Mouse (Mus musculus) T-cell, adult 2 months (primary cell): ENCODE results near the gene Adamts12.

Experiments used
- DNase-seq: peaks from one replicate; pipeline ENCODE4 v3.0.0; 2022; ENCODE audit warnings: low spot score

Adamts12 gene

DNA sequence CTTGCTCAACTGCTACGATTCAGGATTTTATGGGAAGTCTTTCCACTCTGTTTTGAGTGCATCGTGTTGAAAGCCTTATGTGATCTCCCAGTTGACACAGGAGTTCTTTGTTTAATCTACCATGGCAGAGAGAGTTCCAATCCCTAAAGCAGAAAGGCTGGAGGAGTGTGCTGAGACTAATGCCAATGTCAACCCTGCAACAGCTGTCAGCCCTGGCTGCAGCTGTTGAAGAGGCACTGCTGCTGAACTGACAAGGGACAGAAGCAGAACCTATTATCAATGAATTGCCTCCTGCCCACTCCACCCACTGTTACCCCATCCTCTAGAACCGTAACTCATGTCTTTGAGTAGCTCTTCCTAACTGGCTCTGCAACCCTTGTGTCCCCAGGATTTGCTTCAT, 101.3 kb downstream of the Adamts12 start:
- no peak for DNase-seq

DNA sequence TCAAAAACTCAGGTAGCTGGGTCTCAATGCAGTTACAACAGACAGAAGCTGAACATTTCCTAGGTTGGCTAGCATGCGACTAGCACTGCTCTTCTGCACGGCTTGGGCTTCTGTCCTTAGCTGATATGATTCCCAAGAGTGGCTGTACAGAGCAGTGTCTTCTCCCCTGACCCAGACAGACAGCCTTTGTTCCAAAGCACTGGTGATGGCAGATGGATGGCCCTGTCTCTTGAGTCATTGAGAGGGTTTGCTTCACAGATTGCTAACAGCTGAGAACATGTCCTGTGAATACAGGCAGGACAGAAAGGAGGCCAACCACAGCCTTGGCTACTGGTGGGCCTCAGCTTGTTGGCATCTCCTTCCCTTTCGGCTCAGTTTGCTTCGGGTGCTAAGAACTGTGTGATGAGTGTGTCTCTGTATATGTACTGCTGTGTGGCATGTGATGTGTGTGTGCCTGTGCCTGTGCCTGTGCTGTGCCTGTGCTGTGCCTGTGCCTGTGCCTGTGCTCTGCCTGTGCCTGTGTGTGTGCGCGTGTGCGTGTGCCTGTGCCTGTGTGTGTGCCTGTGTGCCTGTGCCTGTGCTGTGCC, 109.4 kb downstream of the Adamts12 start:
- DNase-seq, result no peak

DNA sequence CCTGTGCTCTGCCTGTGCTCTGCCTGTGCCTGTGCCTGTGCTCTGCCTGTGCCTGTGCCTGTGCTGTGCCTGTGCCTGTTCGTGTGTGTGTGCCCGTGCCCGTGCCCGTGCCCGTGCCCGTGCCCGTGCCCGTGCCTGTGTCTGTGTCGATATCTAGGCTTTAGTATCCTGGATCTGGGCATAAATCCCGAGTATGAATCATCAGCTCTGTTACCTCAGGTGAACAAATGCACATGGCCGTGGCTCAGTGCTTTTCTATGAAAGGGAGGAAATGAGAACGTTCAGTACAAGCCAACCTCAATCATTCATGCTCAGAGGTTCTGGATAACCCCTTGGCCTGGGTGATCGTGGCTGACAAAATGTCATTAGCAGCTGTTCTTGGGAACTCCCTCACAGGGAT, 110.3 kb downstream of the Adamts12 start:
- no peak for DNase-seq

DNA sequence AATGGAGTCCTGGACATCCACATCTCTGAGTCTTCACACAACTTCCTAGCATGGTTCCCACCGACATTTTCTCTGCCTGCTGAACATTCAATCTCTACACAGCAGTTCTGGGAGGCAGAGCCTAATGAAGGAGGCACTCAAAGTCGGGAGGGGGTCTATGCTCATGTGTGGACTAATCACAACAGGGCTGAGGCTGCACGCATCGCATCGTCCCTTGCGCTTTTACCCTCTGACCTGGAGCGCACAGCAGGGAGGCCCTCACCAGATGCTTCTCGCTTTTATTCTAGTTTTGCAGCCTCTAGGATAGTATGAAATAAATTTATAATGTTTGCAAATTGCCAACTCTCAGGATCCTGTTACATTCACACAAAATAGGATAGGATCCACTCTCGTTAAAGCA, 112.9 kb downstream of the Adamts12 start:
- DNase-seq, result no peak

DNA sequence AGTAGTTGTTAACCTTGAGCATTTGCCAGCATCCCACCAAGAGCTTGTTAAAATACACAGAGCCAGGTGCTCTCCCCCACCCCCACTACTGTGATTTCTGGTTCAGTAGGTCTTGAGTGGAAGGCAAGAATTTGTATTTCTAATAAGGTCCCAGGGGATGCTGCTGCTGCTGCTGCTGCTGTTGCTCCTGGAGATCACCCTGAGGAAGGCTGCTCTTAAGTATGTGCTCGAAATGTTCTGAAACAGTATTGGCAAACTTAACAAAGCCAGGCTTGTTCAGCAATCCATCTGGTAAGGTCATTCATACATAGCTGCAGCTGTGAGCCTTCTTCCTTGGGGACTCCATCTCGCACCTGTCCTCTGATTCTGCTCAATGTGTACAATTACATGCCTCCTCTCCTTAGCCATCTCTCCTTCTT, 115.2 kb downstream of the Adamts12 start:
- no peak for DNase-seq

DNA sequence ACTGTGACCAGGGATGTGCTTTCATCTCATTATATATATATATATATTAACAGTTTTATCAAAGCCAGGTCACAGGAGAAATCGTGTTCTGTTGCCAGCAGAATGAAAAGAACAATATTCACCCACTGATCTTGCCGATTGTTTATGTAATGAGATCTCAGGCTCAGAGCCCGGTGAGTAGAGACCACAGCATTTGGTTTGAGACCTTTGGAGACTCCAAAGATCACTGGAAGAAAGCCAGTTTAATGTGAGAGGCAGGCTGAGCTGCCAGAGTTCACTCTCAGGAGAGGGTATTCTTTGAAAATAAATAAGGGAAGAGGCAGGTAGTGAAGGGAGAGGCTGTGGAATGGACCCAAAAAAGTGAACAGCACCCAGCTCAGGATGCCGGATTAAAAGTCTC, 122.1 kb downstream of the Adamts12 start:
- no peak for DNase-seq

DNA sequence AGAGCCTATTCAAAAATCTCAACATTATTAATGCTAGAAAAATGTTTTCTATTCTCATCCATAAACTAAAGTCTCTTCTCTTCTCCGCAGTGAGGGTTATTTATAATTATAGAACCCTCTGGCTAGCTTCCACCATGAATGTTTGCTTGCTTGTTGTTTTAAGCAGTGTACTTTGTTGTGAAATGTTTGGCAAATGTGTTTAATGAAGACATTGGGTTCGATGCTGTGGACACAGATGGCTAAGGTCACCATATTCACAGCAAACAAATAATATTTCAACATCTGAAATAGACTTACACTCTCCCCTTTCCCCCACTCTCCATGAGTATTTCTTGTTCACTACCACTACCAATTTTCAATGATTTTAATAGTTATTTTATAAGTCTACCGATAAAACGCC, 125.9 kb downstream of the Adamts12 start:
- no peak for DNase-seq

DNA sequence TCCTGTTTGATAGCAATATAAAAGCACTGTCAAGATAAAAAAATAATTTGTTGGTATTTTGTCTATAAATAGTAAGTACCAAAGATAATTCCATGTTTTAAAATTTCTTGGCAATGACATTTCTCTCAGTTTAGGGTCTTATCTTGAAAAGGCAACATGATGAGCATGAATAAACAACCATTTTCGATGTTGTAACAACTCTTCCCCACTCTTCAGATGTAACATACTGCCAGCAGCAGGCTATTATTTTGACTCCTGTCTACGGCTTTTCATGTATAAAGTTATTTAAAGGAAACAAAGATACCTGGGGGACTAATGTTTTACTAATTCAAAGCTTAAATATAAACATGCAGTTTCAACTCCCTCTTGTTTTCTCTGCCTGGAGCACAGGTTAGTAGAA, 128.2 kb downstream of the Adamts12 start:
- no peak for DNase-seq

DNA sequence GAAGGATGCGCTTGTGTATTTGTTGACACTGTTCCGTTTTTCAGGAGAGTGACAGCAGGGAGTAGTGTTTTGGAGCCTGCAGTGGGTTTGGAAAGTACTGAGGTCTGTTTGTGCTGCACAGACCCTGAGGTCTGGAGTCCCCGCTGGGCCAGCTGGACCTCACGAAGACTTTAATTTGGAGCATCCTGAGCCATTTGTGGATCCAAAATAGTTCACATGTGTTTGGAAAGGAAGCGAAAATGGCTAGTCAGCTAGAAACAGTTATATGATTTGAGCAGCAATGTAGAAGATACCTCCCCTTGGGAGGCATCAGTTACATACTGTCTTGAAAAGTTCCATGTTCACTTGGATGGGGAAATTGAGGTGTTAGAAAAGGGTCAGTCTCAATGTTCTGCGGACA, 132.5 kb downstream of the Adamts12 start:
- no peak for DNase-seq

DNA sequence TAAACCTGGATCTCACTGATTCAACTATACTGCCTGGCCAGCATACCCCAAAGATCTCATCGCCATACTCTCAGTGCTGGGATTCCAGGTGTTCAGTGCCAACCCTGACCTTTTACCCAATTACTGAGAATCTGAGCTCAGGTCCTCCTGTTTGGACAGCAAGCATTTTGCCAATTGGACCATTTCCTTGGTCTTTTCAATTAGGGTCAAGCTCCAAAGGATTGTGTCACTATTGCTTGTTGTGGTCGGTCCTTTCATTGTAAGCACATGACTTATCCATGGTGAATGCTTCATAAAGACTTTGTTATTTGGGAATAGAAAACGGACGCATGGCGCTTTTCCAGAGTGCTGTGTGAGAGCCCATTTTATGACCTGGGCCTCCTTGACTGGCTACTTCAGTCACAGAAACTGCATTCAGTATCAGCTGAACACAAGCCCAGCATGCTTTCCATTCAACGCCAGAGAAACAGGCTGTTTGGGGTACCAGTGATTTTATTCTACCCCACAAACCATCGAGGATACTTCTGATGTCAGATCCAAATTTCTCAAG, 133.7 kb downstream of the Adamts12 start:
- DNase-seq, result no peak

DNA sequence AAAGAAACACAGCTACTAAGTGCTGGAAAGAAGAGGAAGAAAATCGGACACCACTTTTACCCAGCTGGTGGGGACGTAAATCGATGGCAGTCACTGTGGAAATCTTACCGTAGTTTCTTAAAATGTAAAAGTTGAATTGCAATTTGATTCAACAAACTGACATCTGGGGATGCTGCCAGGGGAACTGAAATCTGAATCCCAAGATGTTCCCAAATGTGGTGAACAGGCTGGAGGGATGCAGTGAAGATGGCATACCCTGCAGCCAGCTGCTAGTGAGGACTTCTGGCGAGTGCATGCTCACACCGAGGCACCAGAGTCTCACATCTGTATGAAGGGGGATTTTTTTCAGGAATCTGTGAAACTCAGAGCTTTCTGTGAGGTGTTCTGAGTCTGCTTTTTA, 138.5 kb downstream of the Adamts12 start:
- no peak for DNase-seq

DNA sequence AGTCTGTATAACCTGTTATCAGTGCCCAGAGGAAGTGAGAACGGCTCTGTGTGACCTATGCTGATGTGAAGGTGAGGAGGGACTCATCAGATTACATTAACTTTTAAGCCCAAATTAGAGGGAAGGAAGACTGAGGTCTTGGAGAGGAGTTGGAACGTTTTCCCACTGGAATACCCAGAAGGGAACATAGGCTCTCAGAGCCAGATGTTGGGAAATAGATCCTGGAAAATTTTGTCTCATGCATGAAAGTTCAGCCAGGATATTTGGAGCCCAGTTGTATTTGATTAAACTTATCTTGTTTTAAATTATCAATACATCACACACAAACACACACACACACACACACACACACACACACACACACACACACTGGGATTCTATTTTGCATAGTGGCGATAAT, 140.3 kb downstream of the Adamts12 start:
- no peak for DNase-seq

DNA sequence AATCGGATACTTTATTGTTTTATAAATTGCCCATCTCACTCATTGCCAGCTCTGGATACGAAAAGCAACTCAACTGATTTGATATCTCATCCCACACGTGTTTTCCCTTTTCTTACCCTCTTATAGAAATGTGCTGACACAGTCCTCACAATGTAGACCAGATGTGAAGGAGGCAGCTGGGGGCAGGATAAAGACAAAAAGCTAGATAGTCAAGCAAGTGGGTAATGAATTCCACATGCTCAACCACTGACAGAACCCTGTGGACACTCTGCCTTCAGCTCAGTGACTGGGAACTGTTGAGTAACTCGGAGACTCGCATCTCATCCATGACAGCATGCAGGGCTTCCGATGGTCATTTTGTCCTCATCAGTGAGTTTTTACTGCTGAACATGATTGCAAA, 146.4 kb downstream of the Adamts12 start:
- no peak for DNase-seq

DNA sequence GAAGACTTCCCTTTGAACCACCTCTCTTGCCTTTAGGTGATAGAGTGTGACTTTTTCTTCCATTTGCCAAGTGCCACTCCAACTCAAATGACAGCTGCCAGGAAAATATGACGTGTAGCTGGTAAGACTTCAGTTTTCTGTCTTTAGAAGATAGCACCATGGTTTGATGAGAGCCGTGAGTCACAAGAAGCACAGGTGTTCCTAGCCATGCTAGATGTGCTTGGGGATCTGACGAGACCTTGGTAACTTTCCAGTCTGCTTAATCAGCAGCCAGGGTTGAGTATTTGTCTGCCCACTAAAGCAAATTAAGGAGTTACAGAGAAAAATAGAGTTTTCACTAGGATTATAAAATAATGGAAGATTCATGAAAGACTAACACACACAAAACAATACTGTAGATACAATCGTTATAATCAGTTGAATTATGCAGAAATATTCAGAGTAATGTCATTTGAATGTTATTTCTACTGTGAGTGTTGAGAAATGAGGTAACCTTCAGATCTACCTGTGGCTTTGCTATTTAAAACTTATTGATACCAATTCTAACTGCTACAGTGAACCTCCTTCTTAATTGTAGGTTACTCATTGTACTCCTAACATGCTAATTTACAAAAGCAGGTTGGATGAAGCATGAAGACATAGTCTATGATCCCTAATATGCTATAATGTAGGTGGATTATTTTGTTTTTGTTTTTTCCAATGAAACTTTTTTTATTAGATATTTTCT, 169.5 kb downstream of the Adamts12 start:
- no peak for DNase-seq

DNA sequence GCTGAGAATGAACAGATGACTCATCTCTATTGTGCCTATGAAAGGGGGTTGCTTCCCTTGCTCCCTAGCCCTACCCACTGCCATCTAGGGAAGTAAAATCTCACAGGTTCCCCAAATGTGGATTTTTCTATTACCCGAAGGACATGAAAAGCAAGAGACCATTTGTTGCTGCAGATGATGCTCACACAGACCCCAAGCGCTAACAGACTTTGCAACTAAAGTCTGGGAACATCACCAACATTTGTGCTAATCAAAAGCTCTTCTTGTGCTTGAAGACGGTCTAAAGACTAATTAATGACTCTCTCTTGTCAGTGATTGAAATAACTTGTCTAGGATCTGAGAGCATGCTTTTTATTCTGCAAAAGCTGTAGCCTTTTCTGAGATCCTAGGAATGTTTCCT, 175.8 kb downstream of the Adamts12 start:
- DNase-seq, result no peak

DNA sequence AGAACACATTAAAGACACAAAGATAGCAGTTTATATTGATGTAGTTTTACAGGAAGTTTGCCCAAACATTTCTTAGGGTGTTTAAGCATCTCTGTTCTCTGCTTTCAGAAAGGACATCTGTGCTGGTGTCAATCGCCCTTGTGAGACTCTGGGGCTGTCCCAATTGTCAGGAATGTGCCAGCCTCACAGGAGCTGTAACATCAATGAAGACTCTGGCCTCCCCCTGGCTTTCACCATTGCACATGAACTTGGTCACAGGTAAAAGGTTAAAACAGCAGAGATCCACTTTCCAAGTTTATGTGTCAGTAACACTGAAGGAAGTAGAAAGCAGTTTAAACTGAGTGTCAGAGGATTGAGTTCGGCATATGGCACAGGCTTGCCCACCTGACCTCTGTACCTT, 176.7 kb downstream of the Adamts12 start:
- no peak for DNase-seq

DNA sequence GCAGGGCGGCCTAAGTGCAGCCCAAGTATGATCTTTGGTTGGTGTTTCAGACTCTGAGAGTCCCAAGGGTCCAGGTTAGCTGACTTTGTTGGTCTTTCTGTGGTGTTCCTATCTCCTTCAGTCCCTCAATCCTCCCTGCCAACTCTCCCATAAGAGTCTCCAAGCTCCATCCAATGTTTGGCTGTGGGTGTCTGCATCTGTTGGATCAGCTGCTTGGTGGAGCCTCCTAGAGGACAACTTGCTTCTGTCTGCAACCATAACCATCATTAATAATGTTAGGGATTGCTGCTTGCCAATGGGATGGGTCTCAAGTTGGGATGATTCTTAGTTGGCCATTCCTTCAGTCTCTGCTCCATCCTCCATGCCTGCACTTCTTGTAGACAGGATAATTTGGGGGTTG, 181.8 kb downstream of the Adamts12 start:
- DNase-seq, result no peak

DNA sequence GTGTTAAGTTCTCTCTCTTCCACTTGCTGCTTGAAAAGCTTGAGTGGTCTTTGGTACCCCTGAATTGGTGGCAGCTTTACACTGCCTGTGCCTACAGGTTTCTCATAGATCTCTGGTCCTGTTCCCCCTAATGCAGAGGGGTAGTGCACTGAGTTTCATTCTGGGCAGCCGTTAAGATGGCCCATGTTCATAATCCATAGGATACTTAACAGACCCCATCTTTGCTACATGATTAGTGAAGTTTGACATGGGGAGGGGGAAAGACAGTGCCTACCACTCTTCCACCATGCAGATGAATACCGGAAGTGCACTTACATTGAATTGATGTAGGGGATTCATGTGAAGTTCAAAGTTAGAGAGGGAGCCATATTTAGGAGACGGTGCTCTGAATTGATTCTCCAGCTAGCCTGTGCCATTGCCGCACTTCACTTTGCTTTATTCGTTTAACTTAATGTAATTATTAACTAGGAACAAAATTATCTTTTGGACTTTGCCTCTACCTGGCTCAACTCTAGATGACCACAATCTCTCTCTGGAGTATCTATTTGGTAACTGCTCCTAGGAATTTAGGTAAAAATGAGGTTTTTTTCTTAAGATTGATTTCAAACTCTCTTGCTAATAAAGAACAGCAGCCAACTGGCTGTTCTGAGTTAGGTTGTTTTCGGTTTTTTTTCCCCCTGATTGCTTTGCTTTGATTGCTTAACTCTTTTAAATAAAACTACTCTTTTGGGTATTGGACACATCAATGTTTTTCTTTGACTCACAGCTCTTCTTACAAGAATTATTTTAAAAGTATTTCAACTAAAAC, 214.9 kb downstream of the Adamts12 start:
- no peak for DNase-seq

DNA sequence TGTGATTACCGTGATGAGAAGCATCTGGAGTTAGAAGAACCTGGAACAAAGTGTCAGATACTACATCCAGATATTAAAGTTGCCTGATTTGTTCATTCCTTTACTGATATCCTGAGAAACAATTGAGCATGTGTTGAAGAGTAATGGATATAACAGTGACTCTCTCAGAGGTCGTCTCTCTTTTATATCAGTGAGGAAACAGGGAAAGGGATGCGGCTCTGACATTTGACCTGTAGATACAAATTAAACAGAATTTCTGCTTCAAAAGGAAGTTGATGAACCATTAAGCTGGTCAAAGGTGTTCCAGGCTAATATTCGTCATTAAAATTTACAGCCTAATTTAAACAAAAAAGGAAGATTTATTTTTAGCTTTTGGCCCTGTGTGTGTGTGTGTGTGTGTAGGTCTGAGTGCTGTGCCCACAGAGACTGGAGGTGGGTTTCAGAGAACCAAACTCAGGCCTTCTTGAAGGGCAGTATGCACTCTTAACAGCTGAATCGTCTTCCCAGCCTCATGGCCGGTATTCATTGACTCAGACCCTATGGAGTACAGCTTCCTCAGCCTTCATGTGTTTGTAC, 216.2 kb downstream of the Adamts12 start:
- DNase-seq, result no peak

DNA sequence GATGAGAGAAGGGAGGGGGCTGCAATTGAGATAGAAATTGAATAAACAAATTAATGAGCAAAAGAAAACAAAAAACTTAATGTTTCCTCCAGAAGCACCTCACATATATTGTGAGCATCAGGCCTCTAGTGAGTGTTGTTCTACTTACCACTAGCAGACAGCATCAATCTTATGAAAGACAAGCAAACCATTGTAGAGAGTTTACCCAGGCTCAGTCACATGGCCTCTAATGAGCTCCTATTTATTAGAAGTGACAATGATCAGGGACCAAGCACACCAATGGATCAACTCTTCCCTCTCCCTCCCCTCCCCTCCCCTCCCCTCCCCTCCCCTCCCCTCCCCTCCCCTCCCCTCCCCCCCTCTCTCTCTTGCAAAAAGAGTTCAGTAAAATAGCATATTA, 218.6 kb downstream of the Adamts12 start:
- DNase-seq, result no peak

DNA sequence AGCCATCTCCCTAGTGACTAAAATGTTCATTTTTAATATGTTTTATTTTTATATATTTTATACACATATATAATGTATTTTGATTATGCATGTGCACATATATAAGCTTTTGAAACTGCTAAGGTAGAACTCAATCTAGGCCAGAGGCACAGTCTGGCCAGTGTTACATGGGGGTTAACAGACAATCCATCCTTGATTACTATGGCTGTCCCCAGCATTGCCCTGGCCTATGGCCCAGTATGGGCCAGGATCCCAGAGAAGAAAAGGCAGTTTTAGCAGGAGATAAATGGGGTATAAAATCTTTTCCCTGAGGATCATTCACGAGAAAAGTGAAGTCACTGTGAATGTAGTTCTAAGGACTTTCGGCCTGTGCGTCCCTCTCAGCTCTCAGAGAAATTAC, 223.2 kb downstream of the Adamts12 start:
- DNase-seq, result no peak

DNA sequence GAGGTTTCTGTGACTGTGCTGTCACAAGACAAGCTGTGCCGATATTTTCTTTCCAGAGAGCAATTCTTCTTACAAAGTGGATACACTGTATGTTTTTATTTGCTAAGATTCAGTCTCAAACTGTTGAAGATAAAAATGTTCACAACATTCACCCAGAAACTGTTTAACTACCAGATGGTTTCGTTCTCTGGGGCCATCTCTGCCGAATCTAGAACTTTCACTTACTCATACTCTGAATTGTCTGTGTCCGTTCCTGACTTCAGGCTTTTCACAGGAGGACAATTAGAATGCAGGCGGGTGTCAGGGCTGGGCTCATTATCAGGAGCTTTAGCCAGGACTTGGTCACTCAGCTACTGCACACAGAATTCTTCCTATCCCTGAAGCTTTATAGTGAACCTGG, 227.7 kb downstream of the Adamts12 start:
- DNase-seq, result no peak

DNA sequence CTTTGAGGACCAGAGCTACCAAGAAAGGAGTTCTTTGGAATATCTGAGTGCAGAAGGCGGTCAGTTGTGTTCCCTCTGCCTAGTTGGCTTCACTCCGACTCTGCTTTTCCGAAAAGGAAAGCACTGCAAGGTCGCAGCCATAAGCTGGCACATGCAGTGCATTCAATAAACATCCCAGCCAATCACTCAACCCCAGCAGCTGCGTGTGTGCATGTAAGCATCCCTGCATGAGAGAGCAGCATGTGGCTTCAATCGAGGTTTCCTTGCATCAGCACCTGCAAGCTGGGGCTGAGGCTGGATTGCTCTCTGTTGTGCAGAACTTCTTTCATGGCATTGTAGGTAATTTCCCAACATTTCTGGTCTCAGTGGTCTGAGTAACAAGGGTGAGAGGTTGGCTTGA, 230.4 kb downstream of the Adamts12 start:
- DNase-seq, result no peak
